Mouse (Mus musculus): ENCODE measurements around the gene Btbd9. TPM values are rescaled to one million over a fixed set of nuclear protein-coding genes. Genes with fewer than 3 reads are reported as not detected.

Gene Btbd9
- polyA plus RNA-seq, 1 experiment, result 80.3 TPM

DNA sequence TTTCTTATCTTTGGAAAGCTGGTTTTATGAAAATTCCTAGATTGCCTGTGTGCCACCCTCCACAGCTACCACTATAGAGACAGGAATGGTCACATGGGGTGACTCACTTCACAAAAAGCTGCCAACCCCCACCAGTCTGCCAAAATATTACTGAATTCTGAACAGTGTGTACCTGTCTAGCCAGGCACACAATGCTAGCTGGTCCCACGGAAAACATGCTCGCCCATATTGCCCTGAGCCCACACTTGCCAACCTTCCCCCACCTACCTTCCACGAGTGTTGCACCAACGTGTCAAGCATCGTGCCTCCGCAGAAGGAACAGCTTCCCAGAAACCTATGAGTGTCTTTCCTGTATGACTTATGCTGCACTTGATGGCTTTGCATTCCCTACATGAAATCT is 4.9 kb upstream of the Btbd9 start:
- TF ChIP-seq FLI1 (IDR thresholded peaks at IDR 0.05; ENCODE audit: low read length), result no peak
- TF ChIP-seq GATA1 (IDR thresholded peaks at IDR 0.05; ENCODE audit: borderline replicate concordance, low read length), result no peak
- H3K36me3 ChIP-seq (replicated peaks; ENCODE audit: low read length), result peaks cover 6% of the 10 kb centered on the region
- peaks cover 20% of the 10 kb centered on the region for H3K4me1 ChIP-seq
- peak overlapping the region; percentile 2 for H3K4me3 ChIP-seq (replicated peaks)
- H3K27me3 ChIP-seq (replicated peaks), result peaks cover 5% of the 10 kb centered on the region
- no peaks in the 10 kb centered on the region for H3K9me3 ChIP-seq

DNA sequence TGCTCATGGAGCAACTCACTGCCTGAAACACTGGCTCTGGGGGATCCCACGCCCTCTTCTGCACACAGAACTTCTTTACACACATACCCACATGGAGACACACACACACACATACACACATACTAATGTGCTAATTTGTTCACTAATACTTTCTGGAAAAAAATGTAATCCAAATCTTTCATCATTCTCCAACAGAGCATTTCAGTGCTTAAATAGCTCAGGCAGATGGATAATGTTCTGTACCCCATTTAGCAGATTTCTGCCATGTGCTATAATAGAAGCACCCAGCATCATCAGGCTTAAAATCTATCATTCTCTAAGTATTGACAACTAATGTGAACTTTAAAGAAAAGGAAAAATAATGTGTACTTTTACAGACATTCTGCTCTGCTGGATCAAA is 4.5 kb upstream of the Btbd9 start:
- peaks cover 19% of the 10 kb centered on the region for H3K4me1 ChIP-seq

DNA sequence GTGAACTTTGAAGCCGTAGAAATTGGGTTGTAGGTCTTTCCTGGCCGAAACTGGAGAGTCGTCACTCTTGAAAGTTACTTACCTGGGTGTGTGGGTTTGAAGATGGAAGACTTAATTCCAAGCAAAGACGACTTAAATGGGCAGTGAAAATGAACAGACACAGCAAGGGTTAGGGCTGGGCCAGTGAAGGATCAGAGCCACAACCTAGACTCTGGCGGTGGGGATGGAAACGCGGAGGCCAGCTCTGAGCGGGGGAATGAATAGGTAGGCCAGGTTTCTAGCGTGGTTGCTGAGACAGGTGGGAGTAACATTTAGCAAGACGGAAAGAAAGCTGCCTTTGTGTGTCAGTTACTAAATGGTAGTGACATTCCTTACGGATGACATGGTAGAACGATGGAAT is 658 bp upstream of the Btbd9 start:
- Histone ChIP-seq H3K36me3 (replicated peaks; ENCODE audit: low read length) (peaks cover 6% of the 10 kb centered on the region), H3K4me3 (replicated peaks) (peak overlapping the region; percentile 92), H3K9me3 (no peaks in the 10 kb centered on the region), H3K4me1 (peaks cover 48% of the 10 kb centered on the region), H3K27me3 (replicated peaks) (peaks cover 3% of the 10 kb centered on the region)
- TF ChIP-seq FLI1 (IDR thresholded peaks at IDR 0.05; ENCODE audit: low read length), result no peak
- TF ChIP-seq GATA1 (IDR thresholded peaks at IDR 0.05; ENCODE audit: borderline replicate concordance, low read length), result no peak

More for the DNA sequence above, 4.5 kb upstream of the Btbd9 start:
- no peak for TF ChIP-seq FLI1 (IDR thresholded peaks at IDR 0.05; ENCODE audit: low read length)
- no peak for TF ChIP-seq GATA1 (IDR thresholded peaks at IDR 0.05; ENCODE audit: borderline replicate concordance, low read length)
- Histone ChIP-seq H3K9me3 (no peaks in the 10 kb centered on the region), H3K4me3 (replicated peaks) (no peak overlapping the region), H3K27me3 (replicated peaks) (peaks cover 4% of the 10 kb centered on the region), H3K36me3 (replicated peaks; ENCODE audit: low read length) (peaks cover 6% of the 10 kb centered on the region)

GRCm38 (mm10) chr17:30575121-30575904 is 975 bp downstream of the Btbd9 start:
- no peaks in the 10 kb centered on the region for H3K27me3 ChIP-seq (replicated peaks)
- TF ChIP-seq GATA1 (IDR thresholded peaks at IDR 0.05; ENCODE audit: borderline replicate concordance, low read length) (no peak), FLI1 (IDR thresholded peaks at IDR 0.05; ENCODE audit: low read length) (no peak)
- no peaks in the 10 kb centered on the region for H3K9me3 ChIP-seq
- H3K4me1 ChIP-seq, result peaks cover 61% of the 10 kb centered on the region
- peaks cover 14% of the 10 kb centered on the region for H3K36me3 ChIP-seq (replicated peaks; ENCODE audit: low read length)
- peak overlapping the region; percentile 92 for H3K4me3 ChIP-seq (replicated peaks)

DNA sequence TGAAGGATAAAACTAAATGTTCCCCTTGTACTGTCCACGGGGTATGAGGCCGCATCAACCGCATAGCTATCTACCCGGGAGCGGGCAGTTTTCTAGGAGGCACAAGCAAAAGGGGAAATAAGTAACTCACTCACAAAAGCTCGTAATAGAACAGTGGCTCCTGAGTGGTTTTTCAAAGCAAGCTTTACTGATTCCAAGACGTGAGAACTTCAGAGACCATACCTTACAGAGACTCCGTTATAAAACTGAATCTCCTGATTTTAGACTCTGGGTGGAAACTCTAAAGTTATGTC is 1.6 kb downstream of the Btbd9 start:
- Histone ChIP-seq H3K4me3 (replicated peaks) (peak overlapping the region; percentile 92), H3K27me3 (replicated peaks) (no peaks in the 10 kb centered on the region), H3K9me3 (no peaks in the 10 kb centered on the region), H3K4me1 (peaks cover 67% of the 10 kb centered on the region), H3K36me3 (replicated peaks; ENCODE audit: low read length) (peaks cover 14% of the 10 kb centered on the region)
- no peak for TF ChIP-seq FLI1 (IDR thresholded peaks at IDR 0.05; ENCODE audit: low read length)
- TF ChIP-seq GATA1 (IDR thresholded peaks at IDR 0.05; ENCODE audit: borderline replicate concordance, low read length), result no peak

DNA sequence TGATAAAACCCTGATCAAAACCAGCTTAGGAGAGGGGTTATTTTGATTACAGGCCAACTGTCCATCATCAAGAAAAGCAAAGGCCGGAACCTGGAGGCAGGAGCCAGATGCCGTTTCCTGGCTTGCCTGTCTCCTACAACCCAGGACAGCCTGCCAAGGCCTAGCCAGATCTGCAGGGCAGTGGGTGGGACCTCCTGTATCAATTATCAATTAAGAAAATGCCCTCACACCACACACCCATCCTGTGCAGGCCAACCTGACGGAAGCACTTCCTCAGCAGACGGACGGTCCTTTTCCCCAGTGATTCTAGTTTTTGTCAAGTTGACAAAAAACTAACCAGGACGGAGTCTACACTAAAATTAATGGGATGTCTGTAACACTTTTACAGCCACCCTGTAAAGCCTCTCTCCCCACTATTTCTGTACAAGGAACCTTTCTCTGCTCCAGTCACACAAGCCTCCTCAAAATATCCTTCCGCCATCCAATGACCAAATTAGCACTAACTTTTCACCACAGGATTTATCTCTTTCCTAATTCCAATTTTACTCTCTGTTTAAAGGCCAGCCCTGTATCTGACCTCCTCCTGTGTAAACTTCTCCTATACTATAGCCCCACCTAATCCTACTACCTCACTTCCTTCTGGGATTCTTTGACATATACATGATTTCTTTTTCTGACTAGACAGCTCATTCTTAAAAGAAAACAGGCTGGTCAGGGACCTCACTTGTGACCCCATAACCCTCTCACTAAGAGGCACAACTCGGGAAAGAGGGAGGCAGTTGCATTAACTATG is 2.1 kb downstream of the Btbd9 start:
- Histone ChIP-seq H3K9me3 (no peaks in the 10 kb centered on the region), H3K36me3 (replicated peaks; ENCODE audit: low read length) (peaks cover 12% of the 10 kb centered on the region), H3K27me3 (replicated peaks) (no peaks in the 10 kb centered on the region), H3K4me3 (replicated peaks) (peak overlapping the region; percentile 92), H3K4me1 (peaks cover 72% of the 10 kb centered on the region)
- no peak for TF ChIP-seq GATA1 (IDR thresholded peaks at IDR 0.05; ENCODE audit: borderline replicate concordance, low read length)
- no peak for TF ChIP-seq FLI1 (IDR thresholded peaks at IDR 0.05; ENCODE audit: low read length)

GRCm38 (mm10) chr17:30570971-30571370 is 5.3 kb downstream of the Btbd9 start:
- Histone ChIP-seq H3K4me1 (peaks cover 86% of the 10 kb centered on the region), H3K4me3 (replicated peaks) (no peak overlapping the region), H3K27me3 (replicated peaks) (no peaks in the 10 kb centered on the region), H3K9me3 (no peaks in the 10 kb centered on the region), H3K36me3 (replicated peaks; ENCODE audit: low read length) (peaks cover 8% of the 10 kb centered on the region)
- TF ChIP-seq GATA1 (IDR thresholded peaks at IDR 0.05; ENCODE audit: borderline replicate concordance, low read length) (no peak), FLI1 (IDR thresholded peaks at IDR 0.05; ENCODE audit: low read length) (no peak)

DNA sequence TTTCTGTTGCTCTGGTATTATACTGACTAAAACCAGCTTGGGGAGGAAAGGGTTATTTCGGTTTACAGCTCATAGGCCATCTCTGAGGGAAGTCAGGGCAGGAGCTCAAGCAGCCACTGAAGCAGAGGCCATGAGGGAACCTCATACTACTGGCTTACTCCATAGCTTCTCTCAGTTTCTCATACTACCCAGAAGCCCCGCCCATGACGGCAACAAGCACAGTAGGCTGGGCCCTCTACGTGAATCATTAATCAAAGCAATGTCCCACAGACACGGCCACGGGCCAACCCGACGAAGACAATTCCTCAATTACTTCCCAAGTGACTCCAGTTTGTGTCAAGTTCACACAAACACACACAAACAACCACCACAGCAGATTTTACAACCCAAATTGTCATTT is 6.1 kb downstream of the Btbd9 start:
- Histone ChIP-seq H3K4me1 (peaks cover 90% of the 10 kb centered on the region), H3K4me3 (replicated peaks) (no peak overlapping the region), H3K9me3 (no peaks in the 10 kb centered on the region), H3K36me3 (replicated peaks; ENCODE audit: low read length) (peaks cover 11% of the 10 kb centered on the region), H3K27me3 (replicated peaks) (no peaks in the 10 kb centered on the region)
- no peak for TF ChIP-seq FLI1 (IDR thresholded peaks at IDR 0.05; ENCODE audit: low read length)
- TF ChIP-seq GATA1 (IDR thresholded peaks at IDR 0.05; ENCODE audit: borderline replicate concordance, low read length), result no peak

GRCm38 (mm10) chr17:30568473-30568872 is 7.8 kb downstream of the Btbd9 start:
- H3K27me3 ChIP-seq (replicated peaks), result no peaks in the 10 kb centered on the region
- H3K4me1 ChIP-seq, result peaks cover 92% of the 10 kb centered on the region
- H3K36me3 ChIP-seq (replicated peaks; ENCODE audit: low read length), result peaks cover 11% of the 10 kb centered on the region
- no peak overlapping the region for H3K4me3 ChIP-seq (replicated peaks)
- TF ChIP-seq FLI1 (IDR thresholded peaks at IDR 0.05; ENCODE audit: low read length) (no peak), GATA1 (IDR thresholded peaks at IDR 0.05; ENCODE audit: borderline replicate concordance, low read length) (no peak)
- H3K9me3 ChIP-seq, result no peaks in the 10 kb centered on the region

DNA sequence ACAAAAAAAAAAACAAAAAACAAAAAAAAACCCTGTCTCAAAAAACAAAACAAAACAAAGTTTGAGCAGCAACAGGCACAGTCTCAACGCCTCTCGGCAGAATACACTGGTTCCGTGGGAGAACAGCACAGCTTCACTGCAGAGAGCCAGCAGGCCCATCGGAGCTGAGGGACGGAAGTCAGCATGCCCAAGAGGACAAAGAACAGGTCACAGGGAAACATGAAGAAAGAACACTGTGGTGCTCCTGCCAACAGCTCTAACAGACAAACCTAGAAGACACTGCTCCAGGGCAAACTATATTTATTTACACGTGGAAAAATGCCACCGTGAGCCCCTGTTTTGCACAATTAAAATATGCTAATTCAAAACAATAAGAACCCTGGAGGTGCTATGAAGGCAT is 11.3 kb downstream of the Btbd9 start:
- Histone ChIP-seq H3K9me3 (no peaks in the 10 kb centered on the region), H3K27me3 (replicated peaks) (no peaks in the 10 kb centered on the region), H3K4me1 (peaks cover 71% of the 10 kb centered on the region), H3K4me3 (replicated peaks) (no peak overlapping the region), H3K36me3 (replicated peaks; ENCODE audit: low read length) (peaks cover 5% of the 10 kb centered on the region)
- TF ChIP-seq FLI1 (IDR thresholded peaks at IDR 0.05; ENCODE audit: low read length), result no peak
- no peak for TF ChIP-seq GATA1 (IDR thresholded peaks at IDR 0.05; ENCODE audit: borderline replicate concordance, low read length)

Data from megakaryocyte, embryonic 14.5 days (primary cell).